Mouse (Mus musculus) mouse trophoblast stem cell (cell line): ENCODE results near the gene Setd1a.
"Not testable (repeated sequence)": the region's sequence is repeated elsewhere in the genome, so short reads cannot be mapped to it uniquely, and the experiment has no call there.

Experiments
- in situ Hi-C, 2 experiments: fragments of 300-500 bp; cut with MseI, MboI; formaldehyde crosslinking; loops; 2 replicates in 1 of 2; 3 replicates in 1 of 2; pipeline ENCODE4 v1.15.1; 2025

Gene Setd1a

GRCm38 (mm10) chr7:127776426-127776825, at the start of gene Setd1a:
Gene Setd1a (plus strand): TSS chr7:127776670.
- in situ Hi-C loops: no loop called here

GRCm38 (mm10) chr7:127727898-127728297, 48.6 kb upstream of the Setd1a start:
- in situ Hi-C loops: no loop called here

GRCm38 (mm10) chr7:127730170-127730569, 46.3 kb upstream of the Setd1a start:
- in situ Hi-C loops: no loop called here

- in situ Hi-C loops: not testable (repeated sequence)
Observed at GRCm38 (mm10) chr7:127732066-127732465, 44.4 kb upstream of the Setd1a start, which contains the start of gene Ctf2. Gene Ctf2 (minus strand): TSS chr7:127732166.

GRCm38 (mm10) chr7:127744366-127745045, 32.0 kb upstream of the Setd1a start, which contains the start of gene Fbxl19:
Gene Fbxl19 (plus strand): TSS chr7:127744543.
- in situ Hi-C loops: no loop called here

- in situ Hi-C loops: no loop called here
Observed at GRCm38 (mm10) chr7:127745251-127745651, 31.2 kb upstream of the Setd1a start.

- in situ Hi-C loops: no loop called here
Observed at GRCm38 (mm10) chr7:127745652-127746493, 30.6 kb upstream of the Setd1a start.

GRCm38 (mm10) chr7:127746494-127747491, 29.7 kb upstream of the Setd1a start:
- in situ Hi-C loops: no loop called here

- in situ Hi-C loops: no loop called here
Observed at GRCm38 (mm10) chr7:127747559-127748234, 28.8 kb upstream of the Setd1a start.

- in situ Hi-C loops: no loop called here
Observed at GRCm38 (mm10) chr7:127748235-127748560, 28.3 kb upstream of the Setd1a start.

GRCm38 (mm10) chr7:127750131-127751127, 26.0 kb upstream of the Setd1a start:
- in situ Hi-C loops: no loop called here

GRCm38 (mm10) chr7:127751619-127752018, 24.9 kb upstream of the Setd1a start:
- in situ Hi-C loops: no loop called here

GRCm38 (mm10) chr7:127752069-127752468, 24.4 kb upstream of the Setd1a start:
- in situ Hi-C loops: no loop called here

GRCm38 (mm10) chr7:127753158-127753557, 23.3 kb upstream of the Setd1a start:
- in situ Hi-C loops: no loop called here

GRCm38 (mm10) chr7:127753741-127754140, 22.7 kb upstream of the Setd1a start:
- in situ Hi-C loops: no loop called here

- in situ Hi-C loops: loop anchor here in 1 of 2 experiments (5.0 kb wide), 1 partner anchor 37 kb away; no protein-coding TSS in a partner anchor
Observed at GRCm38 (mm10) chr7:127759716-127760115, 16.8 kb upstream of the Setd1a start.

GRCm38 (mm10) chr7:127760478-127760877, 16.0 kb upstream of the Setd1a start:
- in situ Hi-C loops: loop anchor here in 1 of 2 experiments (5.0 kb wide), 1 partner anchor 38 kb away; no protein-coding TSS in a partner anchor

- in situ Hi-C loops: loop anchor here in 1 of 2 experiments (5.0 kb wide), 1 partner anchor 39 kb away; no protein-coding TSS in a partner anchor
Observed at GRCm38 (mm10) chr7:127761026-127761425, 15.4 kb upstream of the Setd1a start.

GRCm38 (mm10) chr7:127763642-127764041, 12.8 kb upstream of the Setd1a start:
- in situ Hi-C loops: loop anchor here in 1 of 2 experiments (5.0 kb wide), 1 partner anchor 41 kb away; no protein-coding TSS in a partner anchor
